Mouse (Mus musculus) small intestine, adult 2 months (tissue): ENCODE data around the gene B4galt4. TPM values are rescaled to one million over a fixed set of nuclear protein-coding genes. Genes with fewer than 3 reads are reported as not detected.

Experiments used
- H3K27ac ChIP-seq: fragments of 200-500 bp; 2 replicates; pipeline ENCODE4 v1.5.1; 2012; ENCODE audit warnings: low read depth, low read length, control low read depth, inconsistent platforms; ENCODE audit not compliant: insufficient read depth
- H3K27me3 ChIP-seq: fragments of 200-500 bp; 2 replicates; pipeline ENCODE4 v1.6.1; 2012; ENCODE audit warnings: mild to moderate bottlenecking, moderate library complexity, low read length, inconsistent platforms; ENCODE audit not compliant: control insufficient read depth, insufficient read depth
- H3K36me3 ChIP-seq: fragments of 200-500 bp; 2 replicates; pipeline ENCODE4 v1.6.1; 2012; ENCODE audit warnings: mild to moderate bottlenecking, low read length, control low read depth, inconsistent platforms; ENCODE audit not compliant: control insufficient read depth, insufficient read depth
- H3K4me1 ChIP-seq: fragments of 200-500 bp; 2 replicates; pipeline ENCODE4 v1.6.1; 2012; ENCODE audit warnings: low read length, inconsistent platforms, mixed read lengths; ENCODE audit not compliant: control insufficient read depth, insufficient read depth, insufficient read length
- H3K4me3 ChIP-seq: fragments of 200-500 bp; 2 replicates; pipeline ENCODE4 v1.5.1; 2012; ENCODE audit warnings: low read depth, mild to moderate bottlenecking, control low read depth, inconsistent platforms, low read length, moderate library complexity
- CTCF ChIP-seq: fragments of 200-500 bp; IDR thresholded peaks from 2 replicates; pipeline ENCODE4 v1.5.1; 2012; ENCODE audit warnings: low read depth, mild to moderate bottlenecking, control low read depth, inconsistent platforms, low read length, moderate library complexity, mixed read lengths; ENCODE audit not compliant: insufficient replicate concordance, insufficient read length; ENCODE audit errors: extremely low read depth
- POLR2A ChIP-seq: fragments of 200-500 bp; IDR thresholded peaks from 2 replicates; pipeline ENCODE4 v1.6.1; 2012; ENCODE audit warnings: low read depth, mild to moderate bottlenecking, control low read depth, inconsistent platforms, low read length, moderate library complexity
- WGBS: fragments of 180-500 bp; shearing (Covaris S2); methylation state at CpG from one replicate; pipeline ENCODE4 v1.1.7; 2018; 5-methylcytosine and 5-hydroxymethylcytosine counted together
- polyA plus RNA-seq: library from polyadenylated mRNA; depleted of rRNA; stranded (reverse); fragments of >200 nt; gene quantifications from 2 replicates; pipeline ENCODE4 v1.2.3, GENCODE M21; 2012

B4galt4 gene
- polyA plus RNA-seq, 1 experiment = 8.7 TPM

GRCm38 (mm10) chr16:38760834-38761375 lies 18.8 kb downstream of the B4galt4 start:
- TF ChIP-seq POLR2A (no peak), CTCF (no peak)
- WGBS = 78% methylated on average over 6 of the region's 6 CpGs
- Histone ChIP-seq H3K36me3 (peaks cover 20% of the 10 kb centered on the region), H3K27ac (no peak overlapping the region), H3K4me1 (peaks cover 5% of the 10 kb centered on the region; the same call in 1 of the 2 replicates), H3K4me3 (no peak overlapping the region), H3K27me3 (no peaks in the 10 kb centered on the region)

- no peak overlapping the region for H3K4me3 ChIP-seq
- peaks cover 5% of the 10 kb centered on the region; the same call in 1 of the 2 replicates for H3K4me1 ChIP-seq
- H3K27me3 ChIP-seq = no peaks in the 10 kb centered on the region
- TF ChIP-seq CTCF (no peak), POLR2A (no peak)
- WGBS = 78% methylated on average over 5 of the region's 5 CpGs
- H3K27ac ChIP-seq = no peak overlapping the region
- H3K36me3 ChIP-seq = peaks cover 23% of the 10 kb centered on the region
These were observed 19.9 kb downstream of the B4galt4 start for GRCm38 (mm10) chr16:38761972-38762371.

- Histone ChIP-seq H3K4me3 (no peak overlapping the region), H3K27me3 (no peaks in the 10 kb centered on the region), H3K27ac (no peak overlapping the region), H3K36me3 (peaks cover 26% of the 10 kb centered on the region), H3K4me1 (peaks cover 5% of the 10 kb centered on the region; the same call in 1 of the 2 replicates)
- WGBS = 86% methylated on average over 8 of the region's 8 CpGs
- TF ChIP-seq CTCF (no peak), POLR2A (no peak)
These were observed 20.3 kb downstream of the B4galt4 start for GRCm38 (mm10) chr16:38762401-38762800.

GRCm38 (mm10) chr16:38763508-38763907 lies 21.4 kb downstream of the B4galt4 start:
- H3K36me3 ChIP-seq = peaks cover 26% of the 10 kb centered on the region

GRCm38 (mm10) chr16:38766671-38767070 lies 24.6 kb downstream of the B4galt4 start:
- WGBS = 51% methylated on average over 3 of the region's 3 CpGs
- no peak overlapping the region for H3K4me3 ChIP-seq
- no peak overlapping the region for H3K27ac ChIP-seq
- H3K36me3 ChIP-seq = peaks cover 23% of the 10 kb centered on the region
- peaks cover 9% of the 10 kb centered on the region for H3K4me1 ChIP-seq
- no peaks in the 10 kb centered on the region for H3K27me3 ChIP-seq
- TF ChIP-seq POLR2A = no peak
- TF ChIP-seq CTCF = no peak

More at GRCm38 (mm10) chr16:38763508-38763907, 21.4 kb downstream of the B4galt4 start:
- no peak overlapping the region for H3K27ac ChIP-seq
- 76% methylated on average over 4 of the region's 4 CpGs for WGBS
- no peak overlapping the region for H3K4me3 ChIP-seq
- H3K27me3 ChIP-seq = no peaks in the 10 kb centered on the region
- TF ChIP-seq CTCF (no peak), POLR2A (no peak)
- peaks cover 3% of the 10 kb centered on the region; the same call in 1 of the 2 replicates for H3K4me1 ChIP-seq

GRCm38 (mm10) chr16:38767761-38768160 lies 25.7 kb downstream of the B4galt4 start:
- Histone ChIP-seq H3K36me3 (peaks cover 23% of the 10 kb centered on the region), H3K4me1 (peaks cover 19% of the 10 kb centered on the region), H3K27ac (no peak overlapping the region), H3K27me3 (no peaks in the 10 kb centered on the region), H3K4me3 (no peak overlapping the region)
- WGBS = 83% methylated on average over 8 of the region's 8 CpGs
- TF ChIP-seq POLR2A = no peak
- TF ChIP-seq CTCF = no peak

GRCm38 (mm10) chr16:38768386-38768785 lies 26.3 kb downstream of the B4galt4 start:
- Histone ChIP-seq H3K4me1 (peaks cover 23% of the 10 kb centered on the region), H3K36me3 (peaks cover 21% of the 10 kb centered on the region), H3K27me3 (no peaks in the 10 kb centered on the region), H3K27ac (no peak overlapping the region), H3K4me3 (no peak overlapping the region)
- no peak for TF ChIP-seq POLR2A
- no peak for TF ChIP-seq CTCF
- WGBS = 96% methylated on average over 8 of the region's 8 CpGs
